Mouse (Mus musculus) CH12.LX (cell line): ENCODE data around the gene Cggbp1.
"Not testable (repeated sequence)": the region's sequence is repeated elsewhere in the genome, so short reads cannot be mapped to it uniquely, and the experiment has no call there.

Experiments used
- CTCF ChIP-seq, 2 experiments: IDR thresholded peaks in 1 of 2; conservative IDR thresholded peaks in 1 of 2; 2 replicates each; pipeline ENCODE4 v1.5.1; 2011 to 2012; ENCODE audit warnings: low read depth in 2 of 2, low read length in 2 of 2, improper control_type of control experiment in 1 of 2, inconsistent platforms in 1 of 2, mild to moderate bottlenecking in 1 of 2, moderate library complexity in 1 of 2
- EP300 ChIP-seq: IDR thresholded peaks from 2 replicates; pipeline ENCODE4 v1.6.1; 2011; ENCODE audit warnings: low read length, improper control_type of control experiment
- HCFC1 ChIP-seq: IDR thresholded peaks from 2 replicates; pipeline ENCODE4 v1.6.1; 2012; ENCODE audit warnings: low read depth, mild to moderate bottlenecking, inconsistent platforms, low read length, improper control_type of control experiment
- MEF2A ChIP-seq: IDR thresholded peaks from 2 replicates; pipeline ENCODE4 v1.6.1; 2014; ENCODE audit warnings: low read depth, mild to moderate bottlenecking, inconsistent platforms, low read length, improper control_type of control experiment, borderline replicate concordance
- NELFE ChIP-seq: IDR thresholded peaks from 2 replicates; pipeline ENCODE4 v1.6.1; 2011; ENCODE audit warnings: low read depth, low read length, improper control_type of control experiment
- PAX5 ChIP-seq: IDR thresholded peaks from 2 replicates; pipeline ENCODE4 v1.6.1; 2012; ENCODE audit warnings: low read length, inconsistent platforms, mixed read lengths
- POLR2A ChIP-seq: IDR thresholded peaks from 2 replicates; pipeline ENCODE4 v1.6.1; 2011; ENCODE audit warnings: low read depth, mild to moderate bottlenecking, improper control_type of control experiment, low read length
- RCOR1 ChIP-seq: conservative IDR thresholded peaks from 2 replicates; pipeline ENCODE4 v1.6.1; 2012; ENCODE audit warnings: low read depth, mild to moderate bottlenecking, inconsistent platforms, low read length, improper control_type of control experiment
- TBP ChIP-seq: conservative IDR thresholded peaks from 2 replicates; pipeline ENCODE4 v1.6.1; 2011; ENCODE audit warnings: low read depth, low read length, improper control_type of control experiment
- USF2 ChIP-seq: conservative IDR thresholded peaks from 2 replicates; pipeline ENCODE4 v1.6.1; 2011; ENCODE audit warnings: low read depth, low read length, improper control_type of control experiment
- ZMIZ1 ChIP-seq: IDR thresholded peaks from 2 replicates; pipeline ENCODE4 v1.6.1; 2012; ENCODE audit warnings: low read depth, mild to moderate bottlenecking, inconsistent platforms, low read length, improper control_type of control experiment

GRCm38 (mm10) chr16:64865841-64866240 is 14.0 kb downstream of the Cggbp1 start:
- TF ChIP-seq EP300; POLR2A; USF2; CTCF (conservative IDR thresholded peaks at IDR 0.05 in 1 of 2, IDR thresholded peaks at IDR 0.05 in 1 of 2; ENCODE audit: low read depth in 2 of 2, low read length in 2 of 2); PAX5; RCOR1; TBP; MEF2A; HCFC1; ZMIZ1; NELFE: not testable (repeated sequence)
